Mouse (Mus musculus): ENCODE measurements at regions not wholly inside any gene's neighbourhood (a gene's known extent, or its start where the extent isn't known, plus 50 kb on each side); places are given as distances from the start of the nearest gene placed in this dataset.

GRCm38 (mm10) chr10:72573991-72574652, 80.5 kb upstream of the Zwint start:
- DNase-seq = peak; percentile 65

GRCm38 (mm10) chr10:72577713-72578112, 76.9 kb upstream of the Zwint start:
- DNase-seq = no peak

- no peak for DNase-seq
Measured at GRCm38 (mm10) chr10:72578501-72578900, 76.1 kb upstream of the Zwint start.

- DNase-seq = no peak
Measured at GRCm38 (mm10) chr10:72581311-72581710, 73.3 kb upstream of the Zwint start.

- no peak for DNase-seq
Measured at GRCm38 (mm10) chr10:72588561-72588960, 66.1 kb upstream of the Zwint start.

GRCm38 (mm10) chr10:72593049-72593448, 61.6 kb upstream of the Zwint start:
- DNase-seq = no peak

All from heart, adult 11 months (tissue).